Mouse (Mus musculus): Measurements from ENCODE around the gene Cmip.

DNA sequence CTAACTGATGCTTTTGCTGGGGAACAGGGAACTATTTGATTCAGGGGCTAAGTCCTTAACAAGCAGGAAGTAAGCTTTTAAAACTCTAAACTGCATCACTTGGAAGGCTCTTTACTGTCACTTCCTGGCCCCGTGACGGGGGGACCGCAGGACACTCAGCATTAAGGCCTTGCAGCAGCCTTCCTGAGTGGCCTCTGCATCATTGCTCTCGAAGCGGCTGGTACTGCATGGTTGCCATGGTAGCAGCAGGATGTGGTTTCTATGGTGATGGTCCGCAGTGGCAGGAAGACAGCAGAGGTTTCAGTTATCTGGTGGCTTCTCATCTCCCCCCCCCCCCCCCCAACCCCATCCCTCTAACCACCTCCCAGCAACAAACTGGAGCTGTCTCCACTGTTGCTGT, 65.2 kb downstream of the Cmip start:
- TF ChIP-seq POLR2A (IDR thresholded peaks at IDR 0.05; ENCODE audit: insufficient read length, low read depth): no peak
- no peak for TF ChIP-seq REST (IDR thresholded peaks at IDR 0.05; ENCODE audit: insufficient read depth, insufficient read length)
